Mouse (Mus musculus): ENCODE results near the gene Gale.

GRCm38 (mm10) chr4:135926195-135926808 lies 37.2 kb upstream of the Gale start:
- TF ChIP-seq CTCF (IDR thresholded peaks at IDR 0.05; ENCODE audit: insufficient read depth, low read depth, low read length) (no peak), POLR2A (IDR thresholded peaks at IDR 0.05; ENCODE audit: insufficient read depth, low read depth, low read length) (no peak)

Measured in olfactory bulb, adult 2 months (tissue).